Mouse (Mus musculus): ENCODE data around the gene Phactr1.

GRCm38 (mm10) chr13:43009596-43009995, 329.2 kb downstream of the Phactr1 start:
- TF ChIP-seq TAL1 (IDR thresholded peaks at IDR 0.05; ENCODE audit: low read length) (no peak), GATA1 (IDR thresholded peaks at IDR 0.05; ENCODE audit: low read length) (no peak)

Data from erythroblast, embryonic 14.5 days (primary cell).